Comparison of ENCODE assay signal across 8 mouse cellular contexts in genomic region chr4:154160538-154161390, GRCm38 (mm10). TPM values are rescaled to one million over a fixed set of nuclear protein-coding genes. Genes with fewer than 3 reads are reported as not detected.
DNase-seq lines count a peak whose midpoint lies in the region; ATAC-seq and TF ChIP-seq lines count a peak whose summit lies in the region.

Gene Tprgl, minus strand, starts transcription at chr4:154160666.

- H3K4me2 ChIP-seq in forebrain, embryonic 12.5 days = peak within 1 kb of the TSS; percentile 95
- peak within 1 kb of the TSS; percentile 90 for H3K4me2 ChIP-seq in heart, postnatal 0 days (ENCODE audit: low read depth, low read length)
- H3K4me2 ChIP-seq in liver, embryonic 16.5 days (ENCODE audit: low read depth, low read length) = peak within 1 kb of the TSS; percentile 88
- peak within 1 kb of the TSS; percentile 87 for H3K4me2 ChIP-seq in neural tube, embryonic 13.5 days

- H3K27ac ChIP-seq in forebrain, embryonic 12.5 days = peak within 1 kb of the TSS; percentile 74
- peak within 1 kb of the TSS; percentile 87 for H3K27ac ChIP-seq in heart, postnatal 0 days (ENCODE audit: low read depth)
- H3K27ac ChIP-seq in liver, embryonic 16.5 days (ENCODE audit: low read length) = peak within 1 kb of the TSS; percentile 100
- peak within 1 kb of the TSS; percentile 85 for H3K27ac ChIP-seq in neural tube, embryonic 13.5 days (replicated peaks)
- H3K27ac ChIP-seq in testis, adult 2 months (ENCODE audit: control insufficient read depth, insufficient read depth, low read depth, low read length) = peak within 1 kb of the TSS; percentile 92

- no peaks in the 10 kb centered on the region for H3K9me3 ChIP-seq in E14TG2a.4 (ENCODE audit: low read length)
- no peaks in the 10 kb centered on the region for H3K9me3 ChIP-seq in forebrain, embryonic 12.5 days
- H3K9me3 ChIP-seq in heart, postnatal 0 days (replicated peaks; ENCODE audit: control insufficient read depth, low read length) = no peaks in the 10 kb centered on the region
- no peaks in the 10 kb centered on the region for H3K9me3 ChIP-seq in liver, embryonic 16.5 days (replicated peaks; ENCODE audit: control insufficient read depth, low read length)
- H3K9me3 ChIP-seq in neural tube, embryonic 13.5 days = no peaks in the 10 kb centered on the region

- under 1% methylated on average over 75 of the region's 75 CpGs for WGBS in forebrain, embryonic 12.5 days
- 1% methylated on average over 50 of the region's 75 CpGs for WGBS in heart, postnatal 0 days
- WGBS in liver, embryonic 16.5 days (ENCODE audit: insufficient replicate concordance) = under 1% methylated on average over 75 of the region's 75 CpGs
- 1% methylated on average over 74 of the region's 75 CpGs for WGBS in neural tube, embryonic 13.5 days

- H3K36me3 ChIP-seq in E14TG2a.4 (ENCODE audit: insufficient read depth, low read length) = peaks cover 39% of the 10 kb centered on the region
- H3K36me3 ChIP-seq in forebrain, embryonic 12.5 days (replicated peaks) = peaks cover 31% of the 10 kb centered on the region
- peaks cover 30% of the 10 kb centered on the region for H3K36me3 ChIP-seq in heart, postnatal 0 days (replicated peaks; ENCODE audit: control insufficient read depth, insufficient read depth, low read length)
- peaks cover 31% of the 10 kb centered on the region for H3K36me3 ChIP-seq in liver, embryonic 16.5 days (ENCODE audit: control insufficient read depth, insufficient read depth)
- peaks cover 30% of the 10 kb centered on the region for H3K36me3 ChIP-seq in neural tube, embryonic 13.5 days
- H3K36me3 ChIP-seq in testis, adult 2 months (ENCODE audit: control insufficient read depth, insufficient read depth, low read length) = peaks cover 2% of the 10 kb centered on the region

- peak; percentile 97 for ATAC-seq in forebrain, embryonic 12.5 days (ENCODE audit: low FRiP score)
- ATAC-seq in heart, postnatal 0 days (ENCODE audit: insufficient read depth, low read depth) = peak; percentile 97
- ATAC-seq in liver, embryonic 16.5 days (ENCODE audit: low read depth) = peak; percentile 89
- ATAC-seq in neural tube, embryonic 13.5 days (ENCODE audit: low read depth) = peak; percentile 96

- H3K4me1 ChIP-seq in E14TG2a.4 (replicated peaks; ENCODE audit: low read depth, low read length) = peaks cover 23% of the 10 kb centered on the region
- H3K4me1 ChIP-seq in forebrain, embryonic 12.5 days = peaks cover 21% of the 10 kb centered on the region
- peaks cover 15% of the 10 kb centered on the region for H3K4me1 ChIP-seq in heart, postnatal 0 days (ENCODE audit: control insufficient read depth, insufficient read depth)
- peaks cover 34% of the 10 kb centered on the region for H3K4me1 ChIP-seq in liver, embryonic 16.5 days (ENCODE audit: control insufficient read depth, low read depth, low read length)
- peaks cover 23% of the 10 kb centered on the region for H3K4me1 ChIP-seq in neural tube, embryonic 13.5 days (replicated peaks)
- peaks cover 11% of the 10 kb centered on the region for H3K4me1 ChIP-seq in testis, adult 2 months (ENCODE audit: control insufficient read depth, insufficient read depth, low read length)

- peak; percentile 71; the same call in 1 of the 2 replicates for TF ChIP-seq POLR2A in testis, adult 2 months (IDR thresholded peaks at IDR 0.05; ENCODE audit: control insufficient read depth, low read depth, low read length)

- TF ChIP-seq CTCF in E14TG2a.4 (conservative IDR thresholded peaks at IDR 0.05; ENCODE audit: low read length) = no peak
- no peak for TF ChIP-seq CTCF in heart, postnatal 0 days (IDR thresholded peaks at IDR 0.05; ENCODE audit: low read depth)
- no peak; the same call in 1 of the 2 replicates for TF ChIP-seq CTCF in testis, adult 2 months (IDR thresholded peaks at IDR 0.05; ENCODE audit: control insufficient read depth, insufficient read depth, insufficient replicate concordance, low read depth, low read length)

- H3K4me3 ChIP-seq in E14TG2a.4 (replicated peaks; ENCODE audit: low read length) = peak within 1 kb of the TSS; percentile 96
- H3K4me3 ChIP-seq in forebrain, embryonic 12.5 days (replicated peaks) = peak within 1 kb of the TSS; percentile 94
- peak within 1 kb of the TSS; percentile 93 for H3K4me3 ChIP-seq in heart, postnatal 0 days (ENCODE audit: low read depth, low read length)
- peak within 1 kb of the TSS; percentile 90 for H3K4me3 ChIP-seq in liver, embryonic 16.5 days (ENCODE audit: low read depth, low read length)
- peak within 1 kb of the TSS; percentile 89 for H3K4me3 ChIP-seq in neural tube, embryonic 13.5 days
- peak within 1 kb of the TSS; percentile 95 for H3K4me3 ChIP-seq in testis, adult 2 months (ENCODE audit: control insufficient read depth, low read depth, low read length)

- TF ChIP-seq EP300 in heart, postnatal 0 days (IDR thresholded peaks at IDR 0.05; ENCODE audit: low read depth) = peak; percentile 83

- peak within 1 kb of the TSS; percentile 81 for H3K9ac ChIP-seq in forebrain, embryonic 12.5 days
- peak within 1 kb of the TSS; percentile 79 for H3K9ac ChIP-seq in heart, postnatal 0 days (replicated peaks; ENCODE audit: low read depth, low read length)
- peak within 1 kb of the TSS; percentile 93 for H3K9ac ChIP-seq in liver, embryonic 16.5 days (ENCODE audit: low read depth, low read length)
- H3K9ac ChIP-seq in neural tube, embryonic 13.5 days = peak within 1 kb of the TSS; percentile 81

- H3K27me3 ChIP-seq in E14TG2a.4 (ENCODE audit: insufficient read depth, low read length) = peaks cover 3% of the 10 kb centered on the region; the same call in 1 of the 2 replicates
- no peaks in the 10 kb centered on the region for H3K27me3 ChIP-seq in forebrain, embryonic 12.5 days
- H3K27me3 ChIP-seq in heart, postnatal 0 days (ENCODE audit: control insufficient read depth, insufficient read depth, low read length) = no peaks in the 10 kb centered on the region
- no peaks in the 10 kb centered on the region for H3K27me3 ChIP-seq in liver, embryonic 16.5 days (ENCODE audit: control insufficient read depth, insufficient read depth, low read depth, low read length)
- no peaks in the 10 kb centered on the region for H3K27me3 ChIP-seq in neural tube, embryonic 13.5 days
- no peaks in the 10 kb centered on the region for H3K27me3 ChIP-seq in testis, adult 2 months (ENCODE audit: control insufficient read depth, insufficient read depth, low read length)

- peak; percentile 93 for DNase-seq in c-Kit-positive CD71-positive TER-119-positive erythroid progenitor cells, embryonic 14.5 days (ENCODE audit: low spot score)
- DNase-seq in heart, postnatal 0 days (ENCODE audit: low spot score) = peak; percentile 97
- DNase-seq in kidney, postnatal 4 days = peak; percentile 98

RNA-seq across cellular contexts. Expression of gene Tprgl, which starts in this region (rescaled TPM):
- polyA plus RNA-seq in forebrain, embryonic 12.5 days (2016; fragmentation: Nextera tagmentation; extraction: Ambion mirVana) = 127 and 131 TPM in 2 replicates
- total RNA-seq in heart, postnatal 0 days (2014; rRNA removed; ENCODE audit: low replicate concordance) = 116 and 146 TPM in 2 replicates
- 123 and 131 TPM in 2 replicates for polyA plus RNA-seq in heart, postnatal 0 days (2015; fragmentation: Nextera tagmentation; extraction: Ambion mirVana)
- polyA plus RNA-seq in liver, embryonic 16.5 days (2015; fragmentation: Nextera tagmentation; extraction: Ambion mirVana) = 128 and 131 TPM in 2 replicates
- polyA plus RNA-seq in neural tube, embryonic 13.5 days (2015; fragmentation: Nextera tagmentation; extraction: Ambion mirVana) = 178 and 191 TPM in 2 replicates
- polyA plus RNA-seq in testis, adult 2 months (2012; rRNA removed) = 212 and 246 TPM in 2 replicates

Comparison
In these comparisons a context has a peak if more than half of its experiments do, and no peak if none do; other contexts are left out.
1. Peak in every context shown above with its lines: DNase-seq, ATAC-seq, H3K4me3 ChIP-seq and H3K27ac ChIP-seq.